Mouse (Mus musculus) monocyte, adult 59 days (primary cell): ENCODE measurements around the gene 1110032F04Rik. TPM values are rescaled to one million over a fixed set of nuclear protein-coding genes. Genes with fewer than 3 reads are reported as not detected.

ENCODE experiments used
- total RNA-seq, 2 experiments: library from RNA; stranded (reverse); gene quantifications; one replicate each; pipeline ENCODE4 v1.2.4; 2023

1110032F04Rik gene
- total RNA-seq = not detected

GRCm38 (mm10) chr3:68869211-68869690 lies at the start of gene 1110032F04Rik:
TSS of gene 1110032F04Rik (plus strand) at chr3:68869586.

Other genes starting within 250 kb of the 1110032F04Rik start
- under 1 TPM in 1 of 2 experiments, not detected in 1; 0.52 TPM for gene Il12a, start 178.9 kb upstream of the 1110032F04Rik start, total RNA-seq
- gene Ift80, start 135.0 kb downstream of the 1110032F04Rik start, total RNA-seq = 1 to 10 TPM; 2.1 to 6.1 TPM
- 10 to 100 TPM; 50.3 to 57.9 TPM for gene Smc4, start 135.2 kb downstream of the 1110032F04Rik start, total RNA-seq
- gene Trim59, start 175.2 kb downstream of the 1110032F04Rik start, total RNA-seq = 1 to 10 TPM; 8.3 to 9.2 TPM